7 mouse cellular contexts compared by ENCODE assay signal in the genomic region with DNA sequence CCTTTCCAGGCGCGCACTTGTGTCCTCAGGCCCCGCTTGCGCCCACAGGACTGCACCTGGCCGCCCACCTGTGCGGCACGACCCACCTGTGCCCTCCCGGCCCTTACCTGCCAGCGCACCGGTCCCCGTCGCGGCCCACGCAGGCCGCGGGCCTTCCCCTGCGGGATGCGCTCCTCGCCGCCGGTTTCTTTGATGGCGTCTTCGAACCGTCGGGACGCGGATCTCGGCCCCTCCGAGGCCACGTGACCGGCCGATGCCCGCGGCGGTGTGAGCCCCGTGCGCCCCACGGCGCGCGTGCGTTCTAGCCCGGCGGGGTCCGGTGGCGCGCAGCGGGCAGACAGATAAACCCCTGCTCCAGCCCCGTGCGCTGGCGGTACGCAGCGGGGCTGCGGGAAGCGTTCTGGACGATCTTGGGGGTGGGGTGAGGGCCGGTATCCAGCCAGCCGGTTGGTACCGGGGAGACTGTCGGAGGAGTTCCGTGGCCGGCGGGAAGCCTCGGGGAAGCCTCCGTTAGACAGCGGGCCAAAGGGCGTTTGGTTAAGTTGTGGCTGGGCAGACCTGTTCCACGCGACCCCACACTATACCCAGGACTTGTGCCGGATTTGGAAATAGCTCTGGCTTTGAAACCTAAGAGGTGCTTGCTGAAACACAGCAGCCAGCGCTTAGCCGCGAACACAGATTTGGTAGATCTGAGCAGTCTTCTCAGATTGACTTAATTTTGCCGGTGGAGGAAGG. TPM values are rescaled to one million over a fixed set of nuclear protein-coding genes. Genes with fewer than 3 reads are reported as not detected.
DNase-seq lines count a peak whose midpoint lies in the region; ATAC-seq and TF ChIP-seq lines count a peak whose summit lies in the region.

Tcte2 (minus strand) TSS at position 647 of the 735 bp plus-strand sequence.

- DNase-seq in MN1 (ENCODE audit: low spot score): peak; percentile 62
- DNase-seq in forebrain, embryonic 11.5 days (ENCODE audit: low spot score): peak; percentile 80
- peak; percentile 47 to 60 for DNase-seq in heart, postnatal 10 days
- peak; percentile 48 to 80 for DNase-seq in kidney, postnatal 25 days
- DNase-seq in right cerebral cortex, adult 18-20 months: peak; percentile 53

- peak within 1 kb of the TSS; percentile 92 for H3K9ac ChIP-seq in forebrain, embryonic 11.5 days (ENCODE audit: low read length)
- H3K9ac ChIP-seq in lung, embryonic 15.5 days: peak within 1 kb of the TSS; percentile 90

- no peaks in the 10 kb centered on the region for H3K27me3 ChIP-seq in forebrain, embryonic 11.5 days (ENCODE audit: control insufficient read depth, insufficient read depth, low read length)
- no peaks in the 10 kb centered on the region for H3K27me3 ChIP-seq in lung, embryonic 15.5 days

- H3K27ac ChIP-seq in bone marrow macrophage, adult 2 months (ENCODE audit: insufficient read depth, low read depth, low read length): no peak within 1 kb of the TSS
- peak within 1 kb of the TSS; percentile 93 for H3K27ac ChIP-seq in forebrain, embryonic 11.5 days (ENCODE audit: low read depth, low read length)
- peak within 1 kb of the TSS; percentile 96 for H3K27ac ChIP-seq in lung, embryonic 15.5 days

- TF ChIP-seq CTCF in bone marrow macrophage, adult 2 months (IDR thresholded peaks at IDR 0.05; ENCODE audit: low read depth, low read length): no peak

- H3K4me2 ChIP-seq in forebrain, embryonic 11.5 days (ENCODE audit: low read depth, low read length, severe bottlenecking): peak within 1 kb of the TSS; percentile 99
- H3K4me2 ChIP-seq in lung, embryonic 15.5 days: peak within 1 kb of the TSS; percentile 87

- WGBS in forebrain, embryonic 11.5 days: under 1% methylated on average over 71 of the region's 74 CpGs
- WGBS in lung, embryonic 15.5 days: under 1% methylated on average over 74 of the region's 74 CpGs

- no peaks in the 10 kb centered on the region for H3K9me3 ChIP-seq in forebrain, embryonic 11.5 days (ENCODE audit: control insufficient read depth, low read length)
- no peaks in the 10 kb centered on the region for H3K9me3 ChIP-seq in lung, embryonic 15.5 days

- TF ChIP-seq POLR2A in bone marrow macrophage, adult 2 months (IDR thresholded peaks at IDR 0.05; ENCODE audit: borderline replicate concordance, low read depth, low read length): no peak

- H3K4me1 ChIP-seq in bone marrow macrophage, adult 2 months (ENCODE audit: control insufficient read depth, insufficient read depth, low read length): peaks cover 22% of the 10 kb centered on the region
- H3K4me1 ChIP-seq in forebrain, embryonic 11.5 days (replicated peaks; ENCODE audit: control insufficient read depth, insufficient read depth, low read length): peaks cover 6% of the 10 kb centered on the region; the same call in 1 of the 2 replicates
- H3K4me1 ChIP-seq in lung, embryonic 15.5 days: peaks cover 32% of the 10 kb centered on the region

- no peaks in the 10 kb centered on the region for H3K36me3 ChIP-seq in forebrain, embryonic 11.5 days (ENCODE audit: control insufficient read depth, insufficient read depth, low read length)
- no peaks in the 10 kb centered on the region for H3K36me3 ChIP-seq in lung, embryonic 15.5 days

- peak; percentile 52 for ATAC-seq in forebrain, embryonic 11.5 days (replicated peaks; ENCODE audit: low FRiP score)
- peak; percentile 15; the same call in 1 of the 2 replicates for ATAC-seq in lung, embryonic 15.5 days (ENCODE audit: borderline replicate concordance, extremely low read depth, low FRiP score, low TSS enrichment)

- intact Hi-C loops in heart, postnatal 10 days (cut with DNase I): no loop called here

- H3K4me3 ChIP-seq in bone marrow macrophage, adult 2 months (ENCODE audit: insufficient read depth, low read length): peak within 1 kb of the TSS; percentile 87
- H3K4me3 ChIP-seq in forebrain, embryonic 11.5 days (ENCODE audit: low read depth, low read length): peak within 1 kb of the TSS; percentile 94
- peak within 1 kb of the TSS; percentile 72 for H3K4me3 ChIP-seq in lung, embryonic 15.5 days

RNA-seq across cellular contexts. Expression of gene Tcte2, which starts in this region (rescaled TPM):
- 0.59 and 0.60 TPM in 2 replicates for polyA plus RNA-seq in bone marrow macrophage, adult 2 months (2012; ENCODE audit: insufficient read depth, insufficient read length, missing spikeins)
- 11.5 and 11.6 TPM in 2 replicates for polyA plus RNA-seq in forebrain, embryonic 11.5 days (2014; fragmentation: Nextera tagmentation; extraction: Ambion mirVana)
- 1 to 10 TPM; 4.0 to 4.2 TPM for total RNA-seq in heart, postnatal 10 days (2021)
- 3.1 and 5.1 TPM in 2 replicates for polyA plus RNA-seq in lung, embryonic 15.5 days (2015; fragmentation: Nextera tagmentation; extraction: Ambion mirVana)
